Mouse (Mus musculus): Measurements from ENCODE around the gene Top3a.
A peak's percentile ranks its signal among the peaks of the same experiment; 100 is the strongest.
"Not testable (repeated sequence)": the region's sequence is repeated elsewhere in the genome, so short reads cannot be mapped to it uniquely, and the experiment has no call there.

The Top3a gene

GRCm38 (mm10) chr11:60776829-60777740 lies at the start of gene Top3a, which contains the start of gene Smcr8:
Top3a (minus strand) TSS chr11:60777365.
Smcr8 (plus strand) TSS chr11:60777524.
- DNase-seq (ENCODE audit: low read depth, low spot score) = peak; percentile 76

GRCm38 (mm10) chr11:60826700-60827099 lies 49.5 kb upstream of the Top3a start:
- DNase-seq (ENCODE audit: low read depth, low spot score) = no peak

GRCm38 (mm10) chr11:60825191-60825590 lies 48.0 kb upstream of the Top3a start:
- no peak for DNase-seq (ENCODE audit: low read depth, low spot score)

GRCm38 (mm10) chr11:60823771-60824170 lies 46.6 kb upstream of the Top3a start:
- DNase-seq (ENCODE audit: low read depth, low spot score) = no peak

GRCm38 (mm10) chr11:60816398-60816797 lies 39.2 kb upstream of the Top3a start:
- no peak for DNase-seq (ENCODE audit: low read depth, low spot score)

- not testable (repeated sequence) for DNase-seq (ENCODE audit: low read depth, low spot score)
Measured at GRCm38 (mm10) chr11:60811618-60812017, 34.5 kb upstream of the Top3a start, which contains the start of gene Shmt1. Shmt1 (minus strand) TSS chr11:60811718.

GRCm38 (mm10) chr11:60811054-60811460 lies 33.9 kb upstream of the Top3a start:
- DNase-seq (ENCODE audit: low read depth, low spot score) = peak; percentile 57

- no peak for DNase-seq (ENCODE audit: low read depth, low spot score)
Measured at GRCm38 (mm10) chr11:60810046-60810965, 33.1 kb upstream of the Top3a start.

- DNase-seq (ENCODE audit: low read depth, low spot score) = no peak
Measured at GRCm38 (mm10) chr11:60809546-60809945, 32.4 kb upstream of the Top3a start.

- no peak for DNase-seq (ENCODE audit: low read depth, low spot score)
Measured at GRCm38 (mm10) chr11:60808286-60809070, 31.3 kb upstream of the Top3a start.

GRCm38 (mm10) chr11:60800892-60801291 lies 23.7 kb upstream of the Top3a start:
- no peak for DNase-seq (ENCODE audit: low read depth, low spot score)

GRCm38 (mm10) chr11:60799977-60800376 lies 22.8 kb upstream of the Top3a start:
- DNase-seq (ENCODE audit: low read depth, low spot score) = no peak

- DNase-seq (ENCODE audit: low read depth, low spot score) = no peak
Measured at GRCm38 (mm10) chr11:60796342-60796741, 19.2 kb upstream of the Top3a start.

- DNase-seq (ENCODE audit: low read depth, low spot score) = no peak
Measured at GRCm38 (mm10) chr11:60790472-60790871, 13.3 kb upstream of the Top3a start.

- no peak for DNase-seq (ENCODE audit: low read depth, low spot score)
Measured at GRCm38 (mm10) chr11:60787595-60787994, 10.4 kb upstream of the Top3a start.

GRCm38 (mm10) chr11:60784179-60784922 lies 7.2 kb upstream of the Top3a start:
- DNase-seq (ENCODE audit: low read depth, low spot score) = no peak

GRCm38 (mm10) chr11:60779673-60780189 lies 2.6 kb upstream of the Top3a start:
- no peak for DNase-seq (ENCODE audit: low read depth, low spot score)

- no peak for DNase-seq (ENCODE audit: low read depth, low spot score)
Measured at GRCm38 (mm10) chr11:60777801-60778370, 721 bp upstream of the Top3a start.

GRCm38 (mm10) chr11:60776107-60776828 lies 897 bp downstream of the Top3a start:
- peak; percentile 9 for DNase-seq (ENCODE audit: low read depth, low spot score)
